13 mouse cellular contexts compared by ENCODE assay signal in the genomic region with DNA sequence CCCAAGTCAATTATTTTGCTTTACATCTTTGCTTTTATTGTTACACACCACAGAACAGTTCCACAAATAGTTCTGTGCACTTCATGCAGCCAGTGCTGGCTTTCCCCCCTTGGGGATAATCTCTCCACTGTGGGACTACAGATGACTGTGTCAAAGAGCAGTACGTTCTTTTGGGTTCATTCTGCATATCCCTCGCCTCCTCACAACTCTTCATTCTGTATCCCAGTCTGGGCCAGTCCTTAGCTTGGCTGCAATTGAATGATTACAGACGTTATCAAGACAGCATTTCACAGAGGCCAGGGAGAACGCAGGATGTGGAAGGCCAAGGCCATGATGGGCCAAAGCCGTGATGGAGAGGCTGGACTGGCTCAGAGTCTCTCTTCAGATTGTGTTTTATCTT. TPM values are rescaled to one million over a fixed set of nuclear protein-coding genes. Genes with fewer than 3 reads are reported as not detected.
"Had no signal": no experiment of that assay in that cellular context is flagged by ENCODE, and none has a peak within 500 bp of the region (broad histone marks: within the 10 kb centered on the region; RNA-seq: fewer than 3 reads in every experiment).

No protein-coding gene starts in this region.

- H3K27me3 ChIP-seq: kidney, embryonic 15.5 days; liver, embryonic 15.5 days; midbrain, embryonic 13.5 days had no signal

- H3K9me3 ChIP-seq: kidney, embryonic 15.5 days; limb, embryonic 10.5 days; liver, embryonic 15.5 days; midbrain, embryonic 13.5 days had no signal

- H3K36me3 ChIP-seq: kidney, embryonic 15.5 days; limb, embryonic 10.5 days; liver, embryonic 15.5 days; midbrain, embryonic 13.5 days had no signal

- H3K4me1 ChIP-seq: kidney, embryonic 15.5 days; limb, embryonic 10.5 days; liver, embryonic 15.5 days; midbrain, embryonic 13.5 days had no signal

- H3K9ac ChIP-seq: kidney, embryonic 15.5 days; liver, embryonic 15.5 days; midbrain, embryonic 13.5 days had no signal

- DNase-seq: kidney, postnatal 25 days; lung, adult 2 months; lung, postnatal 36 days; thymus, adult 18-20 months; thymus, postnatal 14 days had no signal

- ATAC-seq: lung, postnatal 0 days; midbrain, embryonic 13.5 days had no signal

- H3K27ac ChIP-seq: kidney, embryonic 15.5 days; left cerebral cortex, adult 2 months; limb, embryonic 10.5 days; liver, embryonic 15.5 days; midbrain, embryonic 13.5 days had no signal

- H3K4me3 ChIP-seq: kidney, embryonic 15.5 days; left cerebral cortex, adult 2 months; limb, embryonic 10.5 days; liver, embryonic 15.5 days; midbrain, embryonic 13.5 days had no signal

- H3K4me2 ChIP-seq: kidney, embryonic 15.5 days; liver, embryonic 11.5 days; liver, embryonic 15.5 days; midbrain, embryonic 13.5 days had no signal

RNA-seq across cellular contexts. Expression of gene Adamts7, which starts 16.0 kb away (rescaled TPM):
- total RNA-seq: megakaryocyte progenitor cell, adult 5-6 weeks had no signal
